In the genomic region with DNA sequence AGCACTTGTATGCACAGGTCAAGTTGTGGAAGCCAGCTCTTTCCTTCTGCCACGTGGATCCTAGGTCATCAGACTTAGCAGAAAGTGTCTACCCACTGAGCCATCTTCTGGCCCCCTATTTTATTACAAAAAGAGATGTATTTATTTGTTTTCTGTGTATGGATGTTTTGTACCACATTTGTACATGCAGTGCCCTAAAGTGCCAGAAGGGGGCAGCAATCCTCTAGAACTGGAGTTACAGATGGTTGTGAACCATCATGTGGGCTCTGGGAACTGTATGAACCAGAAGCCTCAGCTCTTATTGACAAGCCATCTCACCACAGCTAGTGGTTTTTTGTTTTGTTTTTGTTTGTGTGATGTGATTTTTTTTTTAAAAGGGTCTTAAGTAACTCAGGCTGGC, we compare ENCODE assay signal across 12 mouse cellular contexts. TPM values are rescaled to one million over a fixed set of nuclear protein-coding genes. Genes with fewer than 3 reads are reported as not detected.
DNase-seq lines count a peak whose midpoint lies in the region; ATAC-seq and TF ChIP-seq lines count a peak whose summit lies in the region.
"Had no signal": no experiment of that assay in that cellular context is flagged by ENCODE, and none has a peak within 500 bp of the region (broad histone marks: within the 10 kb centered on the region; RNA-seq: fewer than 3 reads in every experiment).

No protein-coding gene starts in this region.

- H3K36me3 ChIP-seq in hindbrain, postnatal 0 days (ENCODE audit: insufficient read depth, low read length): no peaks in the 10 kb centered on the region
- no peaks in the 10 kb centered on the region for H3K36me3 ChIP-seq in hindbrain, embryonic 16.5 days (ENCODE audit: control insufficient read depth, insufficient read depth, low read length)
- H3K36me3 ChIP-seq in lung, postnatal 0 days (ENCODE audit: insufficient read depth, low read length): no peaks in the 10 kb centered on the region
- H3K36me3 ChIP-seq in ES-Bruce4 (ENCODE audit: control insufficient read depth, insufficient read depth, low read length, poor library complexity, severe bottlenecking): no peaks in the 10 kb centered on the region
- no peaks in the 10 kb centered on the region for H3K36me3 ChIP-seq in splenic B cell, adult 2 months (ENCODE audit: control insufficient read depth, insufficient read depth, low read length, poor library complexity, severe bottlenecking)
- no peaks in the 10 kb centered on the region for H3K36me3 ChIP-seq in midbrain, embryonic 13.5 days
- H3K36me3 ChIP-seq: heart, embryonic 12.5 days; limb, embryonic 13.5 days; stomach, embryonic 15.5 days had no signal

- no peaks in the 10 kb centered on the region for H3K4me1 ChIP-seq in hindbrain, postnatal 0 days (ENCODE audit: insufficient read depth, low read length)
- H3K4me1 ChIP-seq in hindbrain, embryonic 16.5 days (ENCODE audit: control insufficient read depth, insufficient read depth, low read depth, low read length): no peaks in the 10 kb centered on the region
- no peaks in the 10 kb centered on the region; the same call in 1 of the 2 replicates for H3K4me1 ChIP-seq in lung, postnatal 0 days (ENCODE audit: insufficient read depth, low read depth, low read length)
- no peaks in the 10 kb centered on the region for H3K4me1 ChIP-seq in ES-Bruce4 (ENCODE audit: control insufficient read depth, insufficient read depth, low read length)
- H3K4me1 ChIP-seq in midbrain, embryonic 13.5 days (replicated peaks): no peaks in the 10 kb centered on the region

- no peaks in the 10 kb centered on the region for H3K27me3 ChIP-seq in hindbrain, postnatal 0 days (ENCODE audit: insufficient read depth, low read length)
- H3K27me3 ChIP-seq in hindbrain, embryonic 16.5 days (replicated peaks; ENCODE audit: control insufficient read depth, insufficient read depth, low read length): no peaks in the 10 kb centered on the region
- H3K27me3 ChIP-seq in lung, postnatal 0 days (replicated peaks; ENCODE audit: insufficient read depth, low read length): no peaks in the 10 kb centered on the region
- H3K27me3 ChIP-seq in ES-Bruce4 (ENCODE audit: control insufficient read depth, insufficient read depth, low read length, poor library complexity, severe bottlenecking): no peaks in the 10 kb centered on the region
- no peaks in the 10 kb centered on the region for H3K27me3 ChIP-seq in splenic B cell, adult 2 months (ENCODE audit: control insufficient read depth, insufficient read depth, low read length, poor library complexity, severe bottlenecking)
- H3K27me3 ChIP-seq in midbrain, embryonic 13.5 days: no peaks in the 10 kb centered on the region
- H3K27me3 ChIP-seq: heart, embryonic 12.5 days; limb, embryonic 13.5 days; megakaryocyte, embryonic 14.5 days; stomach, embryonic 15.5 days had no signal

- H3K9ac ChIP-seq in hindbrain, postnatal 0 days (replicated peaks; ENCODE audit: low read length): no peak overlapping the region
- no peak overlapping the region for H3K9ac ChIP-seq in hindbrain, embryonic 16.5 days (ENCODE audit: low read depth, low read length)
- no peak overlapping the region for H3K9ac ChIP-seq in lung, postnatal 0 days (replicated peaks; ENCODE audit: low read depth)
- no peak overlapping the region for H3K9ac ChIP-seq in ES-Bruce4 (ENCODE audit: low read depth, poor library complexity, severe bottlenecking)
- H3K9ac ChIP-seq in midbrain, embryonic 13.5 days (replicated peaks): no peak overlapping the region
- H3K9ac ChIP-seq: heart, embryonic 12.5 days; limb, embryonic 13.5 days; stomach, embryonic 15.5 days had no signal

- peak; percentile 42; the same call in 1 of the 2 replicates for TF ChIP-seq CTCF in hindbrain, postnatal 0 days (IDR thresholded peaks at IDR 0.05; ENCODE audit: low read depth)
- TF ChIP-seq CTCF in lung, postnatal 0 days (IDR thresholded peaks at IDR 0.05): peak; percentile 56
- TF ChIP-seq CTCF in ES-Bruce4 (IDR thresholded peaks at IDR 0.05; ENCODE audit: low read depth, low read length): peak; percentile 27

- H3K4me2 ChIP-seq in hindbrain, postnatal 0 days (ENCODE audit: low read depth, low read length): no peak overlapping the region
- no peak overlapping the region for H3K4me2 ChIP-seq in hindbrain, embryonic 16.5 days (ENCODE audit: low read length)
- no peak overlapping the region for H3K4me2 ChIP-seq in lung, postnatal 0 days (replicated peaks; ENCODE audit: low read depth, low read length)
- H3K4me2 ChIP-seq in midbrain, embryonic 13.5 days (replicated peaks): no peak overlapping the region
- H3K4me2 ChIP-seq: heart, embryonic 12.5 days; limb, embryonic 13.5 days; stomach, embryonic 15.5 days had no signal

- DNase-seq in hindbrain, postnatal 0 days (ENCODE audit: low spot score): no peak
- no peak for DNase-seq in lung, postnatal 0 days (ENCODE audit: low spot score)
- no peak for DNase-seq in lung, postnatal 25 days (ENCODE audit: low spot score)
- DNase-seq in splenic B cell, adult 2 months (ENCODE audit: low read depth, low spot score): peak; percentile 58

- no peak overlapping the region for H3K27ac ChIP-seq in hindbrain, postnatal 0 days
- H3K27ac ChIP-seq in hindbrain, embryonic 16.5 days (ENCODE audit: low read depth, low read length): no peak overlapping the region
- H3K27ac ChIP-seq in lung, postnatal 0 days (ENCODE audit: low read length): no peak overlapping the region
- H3K27ac ChIP-seq in ES-Bruce4 (ENCODE audit: insufficient read depth, low read length): no peak overlapping the region
- H3K27ac ChIP-seq in midbrain, embryonic 13.5 days: no peak overlapping the region
- H3K27ac ChIP-seq: limb, embryonic 13.5 days; stomach, embryonic 15.5 days had no signal

- no peak for ATAC-seq in hindbrain, postnatal 0 days
- ATAC-seq in hindbrain, embryonic 16.5 days: no peak
- no peak for ATAC-seq in lung, postnatal 0 days
- no peak for ATAC-seq in midbrain, embryonic 13.5 days

- no peaks in the 10 kb centered on the region for H3K9me3 ChIP-seq in hindbrain, postnatal 0 days (ENCODE audit: low read length)
- H3K9me3 ChIP-seq in hindbrain, embryonic 16.5 days (ENCODE audit: control insufficient read depth, low read length): no peaks in the 10 kb centered on the region
- no peaks in the 10 kb centered on the region for H3K9me3 ChIP-seq in lung, postnatal 0 days (ENCODE audit: low read length)
- no peaks in the 10 kb centered on the region for H3K9me3 ChIP-seq in ES-Bruce4 (replicated peaks; ENCODE audit: control insufficient read depth, insufficient read depth, low read length, poor library complexity, severe bottlenecking)
- no peaks in the 10 kb centered on the region for H3K9me3 ChIP-seq in midbrain, embryonic 13.5 days
- H3K9me3 ChIP-seq: heart, embryonic 12.5 days; stomach, embryonic 15.5 days had no signal

- H3K4me3 ChIP-seq in hindbrain, postnatal 0 days (ENCODE audit: low read length): no peak overlapping the region
- H3K4me3 ChIP-seq in hindbrain, embryonic 16.5 days (ENCODE audit: low read length): no peak overlapping the region
- no peak overlapping the region for H3K4me3 ChIP-seq in lung, postnatal 0 days (ENCODE audit: low read depth, low read length)
- no peak overlapping the region for H3K4me3 ChIP-seq in ES-Bruce4 (ENCODE audit: low read depth, low read length)
- no peak overlapping the region for H3K4me3 ChIP-seq in midbrain, embryonic 13.5 days (replicated peaks)
- H3K4me3 ChIP-seq: erythroblast, embryonic 14.5 days; heart, embryonic 12.5 days; limb, embryonic 13.5 days; megakaryocyte, embryonic 14.5 days; stomach, embryonic 15.5 days had no signal

- no peak for TF ChIP-seq POLR2A in ES-Bruce4 (IDR thresholded peaks at IDR 0.05; ENCODE audit: insufficient read depth, low read length)

- 44% methylated on average over 1 of the region's 1 CpGs for WGBS in hindbrain, postnatal 0 days
- WGBS in hindbrain, embryonic 16.5 days: 29% methylated on average over 1 of the region's 1 CpGs
- 36% methylated on average over 1 of the region's 1 CpGs for WGBS in lung, postnatal 0 days
- 44% methylated on average over 1 of the region's 1 CpGs for WGBS in midbrain, embryonic 13.5 days

- TF ChIP-seq EP300 in lung, postnatal 0 days (IDR thresholded peaks at IDR 0.05): no peak
- no peak for TF ChIP-seq EP300 in ES-Bruce4 (IDR thresholded peaks at IDR 0.05; ENCODE audit: insufficient read depth, low read depth, low read length)

RNA-seq across cellular contexts. Expression of a gene that starts 19.1 kb away (rescaled TPM):
- 75.9 and 79.3 TPM in 2 replicates for total RNA-seq in hindbrain, postnatal 0 days (2014; rRNA removed)
- polyA plus RNA-seq in hindbrain, postnatal 0 days (2015; fragmentation: Nextera tagmentation; extraction: Ambion mirVana): 35.7 and 40.9 TPM in 2 replicates
- polyA plus RNA-seq in hindbrain, embryonic 16.5 days (2015; fragmentation: Nextera tagmentation; extraction: Ambion mirVana): 41.4 and 43.0 TPM in 2 replicates
- 12.7 and 13.7 TPM in 2 replicates for polyA plus RNA-seq in lung, postnatal 0 days (2015; fragmentation: Nextera tagmentation; extraction: Ambion mirVana)
- 14.4 and 14.5 TPM in 2 replicates for polyA plus RNA-seq in ES-Bruce4 (2011; ENCODE audit: insufficient read depth, insufficient read length, low read depth, missing spikeins)
- polyA plus RNA-seq in midbrain, embryonic 13.5 days (2015; fragmentation: Nextera tagmentation; extraction: Ambion mirVana): 17.1 and 18.2 TPM in 2 replicates

RNA-seq across cellular contexts. Expression of a gene that starts 25.5 kb away (rescaled TPM):
- 18.2 and 22.5 TPM in 2 replicates for total RNA-seq in hindbrain, postnatal 0 days (2014; rRNA removed)
- polyA plus RNA-seq in hindbrain, postnatal 0 days (2015; fragmentation: Nextera tagmentation; extraction: Ambion mirVana): 3.0 and 3.3 TPM in 2 replicates
- polyA plus RNA-seq in hindbrain, embryonic 16.5 days (2015; fragmentation: Nextera tagmentation; extraction: Ambion mirVana): 3.2 and 3.5 TPM in 2 replicates
- polyA plus RNA-seq in lung, postnatal 0 days (2015; fragmentation: Nextera tagmentation; extraction: Ambion mirVana): 2.2 and 2.6 TPM in 2 replicates
- 6.0 and 8.3 TPM in 2 replicates for polyA plus RNA-seq in ES-Bruce4 (2011; ENCODE audit: insufficient read depth, insufficient read length, low read depth, missing spikeins)
- 1.6 and 1.9 TPM in 2 replicates for polyA plus RNA-seq in midbrain, embryonic 13.5 days (2015; fragmentation: Nextera tagmentation; extraction: Ambion mirVana)
- polyA plus RNA-seq: erythroblast, embryonic 14.5 days had no signal

RNA-seq across cellular contexts. Expression of a gene that starts 29.7 kb away (rescaled TPM):
- 32.8 and 182 TPM in 2 replicates for total RNA-seq in hindbrain, postnatal 0 days (2014; rRNA removed)
- 281 and 288 TPM in 2 replicates for polyA plus RNA-seq in hindbrain, postnatal 0 days (2015; fragmentation: Nextera tagmentation; extraction: Ambion mirVana)
- polyA plus RNA-seq in hindbrain, embryonic 16.5 days (2015; fragmentation: Nextera tagmentation; extraction: Ambion mirVana): 113 and 196 TPM in 2 replicates
- 620 and 625 TPM in 2 replicates for polyA plus RNA-seq in lung, postnatal 0 days (2015; fragmentation: Nextera tagmentation; extraction: Ambion mirVana)
- polyA plus RNA-seq in ES-Bruce4 (2011; ENCODE audit: insufficient read depth, insufficient read length, low read depth, missing spikeins): 3,274 and 3,343 TPM in 2 replicates
- polyA plus RNA-seq in midbrain, embryonic 13.5 days (2015; fragmentation: Nextera tagmentation; extraction: Ambion mirVana): 257 and 322 TPM in 2 replicates
- polyA plus RNA-seq: erythroblast, embryonic 14.5 days had no signal
